Mouse (Mus musculus): ENCODE measurements around the gene Cnnm2.

GRCm38 (mm10) chr19:46741574-46741973 is 19.8 kb upstream of the Cnnm2 start:
- TF ChIP-seq CTCF (IDR thresholded peaks at IDR 0.05; ENCODE audit: insufficient read depth, low read depth, low read length) (no peak), POLR2A (IDR thresholded peaks at IDR 0.05; ENCODE audit: insufficient read depth, low read depth, low read length) (no peak)

All from olfactory bulb, adult 2 months (tissue).